In the genomic region with DNA sequence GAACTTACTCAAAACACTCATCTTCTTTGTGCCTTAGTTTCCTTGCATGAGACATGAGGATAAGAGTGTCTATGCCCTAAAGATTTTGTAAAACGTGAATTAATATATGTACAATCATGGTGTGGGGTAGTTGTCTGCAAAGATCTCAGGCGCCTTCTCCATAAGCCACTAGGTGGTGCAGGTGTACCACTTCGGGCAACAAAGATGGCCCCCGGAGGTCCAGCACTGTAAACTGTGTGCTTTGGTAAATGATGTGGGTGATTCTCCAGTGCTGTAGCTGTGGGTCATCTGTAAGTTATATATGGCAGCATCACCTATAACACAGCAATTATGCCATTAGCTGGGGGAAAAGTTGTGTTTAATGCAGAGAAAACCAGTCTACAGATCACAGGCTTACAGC, we compare ENCODE assay signal across 12 mouse cellular contexts. TPM values are rescaled to one million over a fixed set of nuclear protein-coding genes. Genes with fewer than 3 reads are reported as not detected.
A peak's percentile ranks its signal among the peaks of the same experiment; 100 is the strongest.
DNase-seq lines count a peak whose midpoint lies in the region; ATAC-seq and TF ChIP-seq lines count a peak whose summit lies in the region.
"Had no signal": no experiment of that assay in that cellular context is flagged by ENCODE, and none has a peak within 500 bp of the region (broad histone marks: within the 10 kb centered on the region; RNA-seq: fewer than 3 reads in every experiment).

No protein-coding gene starts in this region.

- TF ChIP-seq CTCF in lung, embryonic 14.5 days (IDR thresholded peaks at IDR 0.05; ENCODE audit: low read depth): peak; percentile 47

- H3K4me2 ChIP-seq in lung, embryonic 14.5 days: no peak overlapping the region
- no peak overlapping the region for H3K4me2 ChIP-seq in forebrain, embryonic 15.5 days (replicated peaks)

- no peak overlapping the region for H3K4me3 ChIP-seq in lung, embryonic 14.5 days (ENCODE audit: low read depth, low read length)
- no peak overlapping the region for H3K4me3 ChIP-seq in forebrain, embryonic 15.5 days

- no peak overlapping the region for H3K27ac ChIP-seq in lung, embryonic 14.5 days (ENCODE audit: low read depth)
- no peak overlapping the region for H3K27ac ChIP-seq in forebrain, embryonic 15.5 days (replicated peaks)

- no peak overlapping the region for H3K9ac ChIP-seq in lung, embryonic 14.5 days
- H3K9ac ChIP-seq in forebrain, embryonic 15.5 days (replicated peaks): no peak overlapping the region

- WGBS in lung, embryonic 14.5 days: 54% methylated on average over 4 of the region's 4 CpGs
- WGBS in forebrain, embryonic 15.5 days: 66% methylated on average over 4 of the region's 4 CpGs

- no peak for ATAC-seq in lung, embryonic 14.5 days (ENCODE audit: insufficient read depth)
- peak; percentile 52; the same call in 1 of the 2 replicates for ATAC-seq in common myeloid progenitor, adult 5-6 weeks (replicated peaks; ENCODE audit: low read depth, poor library complexity, severe bottlenecking)
- ATAC-seq in forebrain, embryonic 15.5 days (replicated peaks): no peak

- peak; percentile 27 for DNase-seq in adrenal gland, postnatal 10 days
- DNase-seq in adrenal gland, postnatal 14 days: no peak
- DNase-seq in lung, embryonic 14.5 days: no peak
- DNase-seq in lung, adult 18-20 months: no peak
- peak; percentile 61 for DNase-seq in thymus, postnatal 0 days (ENCODE audit: low spot score)
- no peak for DNase-seq in urinary bladder, adult 18-20 months (ENCODE audit: low spot score in 2 of 2)
- DNase-seq: adrenal gland, postnatal 25 days; heart, adult 18-20 months; layer of hippocampus, adult 9-11 months; right cerebral cortex, postnatal 4 days had no signal

- peaks cover 31% of the 10 kb centered on the region for H3K27me3 ChIP-seq in lung, embryonic 14.5 days (ENCODE audit: insufficient read depth, low read length)
- peaks cover 18% of the 10 kb centered on the region; the same call in 1 of the 2 replicates for H3K27me3 ChIP-seq in forebrain, embryonic 15.5 days

- no peaks in the 10 kb centered on the region for H3K9me3 ChIP-seq in lung, embryonic 14.5 days (ENCODE audit: low read depth, low read length)
- no peaks in the 10 kb centered on the region for H3K9me3 ChIP-seq in forebrain, embryonic 15.5 days

- no peaks in the 10 kb centered on the region for H3K36me3 ChIP-seq in lung, embryonic 14.5 days (ENCODE audit: insufficient read depth)
- H3K36me3 ChIP-seq in forebrain, embryonic 15.5 days: no peaks in the 10 kb centered on the region

- peaks cover 9% of the 10 kb centered on the region; the same call in 1 of the 2 replicates for H3K4me1 ChIP-seq in lung, embryonic 14.5 days (ENCODE audit: insufficient read depth)
- H3K4me1 ChIP-seq in forebrain, embryonic 15.5 days: peaks cover 15% of the 10 kb centered on the region

RNA-seq across cellular contexts. Expression of a gene that starts 3.6 kb away (rescaled TPM):
- total RNA-seq in adrenal gland, postnatal 10 days (2021): 10 to 100 TPM; 11.0 TPM
- total RNA-seq in adrenal gland, postnatal 14 days (2021): 7.5 and 8.8 TPM in 2 replicates
- polyA plus RNA-seq in lung, embryonic 14.5 days (2014; fragmentation: Nextera tagmentation; extraction: Ambion mirVana): 2.5 and 3.2 TPM in 2 replicates
- 0.24 TPM in 1 of 2 replicates, not detected in the other for total RNA-seq in common myeloid progenitor, adult 5-6 weeks (2017)
- polyA plus RNA-seq in thymus, postnatal 0 days (2015; fragmentation: Nextera tagmentation; extraction: Ambion mirVana): 3.4 and 4.4 TPM in 2 replicates
- 6.7 and 8.1 TPM in 2 replicates for polyA plus RNA-seq in forebrain, embryonic 15.5 days (2015; fragmentation: Nextera tagmentation; extraction: Ambion mirVana)

RNA-seq across cellular contexts. Expression of a gene that starts 27.7 kb away (rescaled TPM):
- total RNA-seq in adrenal gland, postnatal 10 days (2021): 1 to 10 TPM; 1.6 to 2.3 TPM
- total RNA-seq in adrenal gland, postnatal 14 days (2021): 0.67 and 4.2 TPM in 2 replicates
- 0.30 and 0.43 TPM in 2 replicates for polyA plus RNA-seq in lung, embryonic 14.5 days (2014; fragmentation: Nextera tagmentation; extraction: Ambion mirVana)
- total RNA-seq in common myeloid progenitor, adult 5-6 weeks (2017): 3.3 and 3.6 TPM in 2 replicates
- polyA plus RNA-seq in thymus, postnatal 0 days (2015; fragmentation: Nextera tagmentation; extraction: Ambion mirVana): 10.5 and 12.0 TPM in 2 replicates
- polyA plus RNA-seq in forebrain, embryonic 15.5 days (2015; fragmentation: Nextera tagmentation; extraction: Ambion mirVana): 0.11 and 0.20 TPM in 2 replicates

Comparison
In these comparisons a context has a peak if more than half of its experiments do, and no peak if none do; other contexts are left out.
1. DNase-seq: peak in adrenal gland, postnatal 10 days (single experiment) and thymus, postnatal 0 days (single experiment); none in adrenal gland, postnatal 14 days (single experiment), lung, embryonic 14.5 days (single experiment), lung, adult 18-20 months (0 of 2) and urinary bladder, adult 18-20 months (0 of 2).